Mouse (Mus musculus): ENCODE measurements around the gene E330017A01Rik.

- TF ChIP-seq TCF12 (IDR thresholded peaks at IDR 0.05; ENCODE audit: insufficient read depth, poor library complexity, severe bottlenecking), result no peak
- no peak for TF ChIP-seq MAX (IDR thresholded peaks at IDR 0.05; ENCODE audit: low read depth)
Observed at GRCm38 (mm10) chr16:58685548-58686537, 47.3 kb upstream of the E330017A01Rik start.

Measured in myocyte (in vitro differentiated cells).